ENCODE assay signal across 14 mouse cellular contexts in the genomic region with DNA sequence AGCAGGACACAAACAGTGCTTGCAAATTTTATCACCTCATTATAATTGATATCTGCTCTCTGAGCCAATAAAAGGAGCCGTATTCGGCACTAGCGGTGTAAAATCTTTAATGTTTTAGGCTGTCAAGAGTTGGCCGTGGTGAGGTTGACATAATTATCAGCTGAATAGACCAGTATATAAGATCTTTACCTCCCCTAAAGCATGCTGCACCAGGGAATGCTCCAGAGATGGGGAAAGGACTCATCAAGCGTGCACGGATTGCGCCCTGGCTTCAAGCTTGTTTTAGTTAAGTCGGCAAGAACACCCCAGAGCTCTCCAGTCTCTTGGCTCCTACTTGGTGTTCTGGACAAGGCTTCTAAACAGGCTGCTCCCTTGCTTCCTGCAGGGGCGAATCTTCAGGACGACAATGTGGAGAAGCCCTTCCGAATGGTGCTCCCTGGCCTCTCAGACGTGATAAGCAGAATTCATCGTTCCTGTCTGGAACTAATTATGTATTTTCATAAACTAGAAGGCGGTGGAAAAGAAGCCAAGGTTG.
DNase-seq lines count a peak whose midpoint lies in the region; ATAC-seq and TF ChIP-seq lines count a peak whose summit lies in the region.
"Had no signal": no experiment of that assay in that cellular context is flagged by ENCODE, and none has a peak within 500 bp of the region (broad histone marks: within the 10 kb centered on the region; RNA-seq: fewer than 3 reads in every experiment).

No protein-coding gene starts in this region.

- no peaks in the 10 kb centered on the region for H3K36me3 ChIP-seq in heart, embryonic 15.5 days
- H3K36me3 ChIP-seq in lung, embryonic 16.5 days (ENCODE audit: control insufficient read depth, insufficient read depth, low read length): no peaks in the 10 kb centered on the region
- H3K36me3 ChIP-seq: limb, embryonic 15.5 days had no signal

- peaks cover 15% of the 10 kb centered on the region for H3K27me3 ChIP-seq in heart, embryonic 15.5 days
- no peaks in the 10 kb centered on the region for H3K27me3 ChIP-seq in lung, embryonic 16.5 days (ENCODE audit: control insufficient read depth, insufficient read depth, low read depth, low read length)

- H3K4me3 ChIP-seq in heart, embryonic 15.5 days: no peak overlapping the region
- no peak overlapping the region for H3K4me3 ChIP-seq in lung, embryonic 16.5 days (ENCODE audit: low read length)
- H3K4me3 ChIP-seq: limb, embryonic 15.5 days had no signal

- peak overlapping the region; percentile 26; the same call in 1 of the 2 replicates for H3K4me2 ChIP-seq in heart, embryonic 15.5 days
- peak overlapping the region; percentile 23; the same call in 1 of the 2 replicates for H3K4me2 ChIP-seq in lung, embryonic 16.5 days (ENCODE audit: low read depth, low read length)
- H3K4me2 ChIP-seq: limb, embryonic 15.5 days had no signal

- no peak overlapping the region for H3K27ac ChIP-seq in heart, embryonic 15.5 days
- no peak overlapping the region for H3K27ac ChIP-seq in lung, embryonic 16.5 days (ENCODE audit: low read length)
- H3K27ac ChIP-seq: limb, embryonic 15.5 days had no signal

- DNase-seq in heart, adult 18-20 months: no peak
- no peak for DNase-seq in lung, postnatal 14 days
- DNase-seq in brain, embryonic 14.5 days (ENCODE audit: low read depth): peak; percentile 67
- peak; percentile 18 for DNase-seq in lung, postnatal 36 days
- no peak for DNase-seq in layer of hippocampus, adult 11-12 months (ENCODE audit: low spot score)
- DNase-seq: cerebellum, adult 11 months; kidney, postnatal 36 days; layer of hippocampus, postnatal 36 days; right cerebral cortex, postnatal 4 days; thymus, postnatal 14 days had no signal

- no peak for TF ChIP-seq CTCF in brain, embryonic 14.5 days (IDR thresholded peaks at IDR 0.05; ENCODE audit: borderline replicate concordance, extremely low read depth, insufficient read depth, insufficient read length)

- ATAC-seq in heart, embryonic 15.5 days (replicated peaks; ENCODE audit: insufficient number of reproducible peaks, insufficient read depth, low FRiP score, low read depth): no peak
- ATAC-seq in lung, embryonic 16.5 days (ENCODE audit: low read depth): peak; percentile 75; the same call in 1 of the 2 replicates
- ATAC-seq: CD4-positive, CD25-positive, alpha-beta regulatory T cell, adult 4 months had no signal

- H3K4me1 ChIP-seq in heart, embryonic 15.5 days (replicated peaks): peaks cover 7% of the 10 kb centered on the region
- H3K4me1 ChIP-seq in lung, embryonic 16.5 days (replicated peaks; ENCODE audit: control insufficient read depth, insufficient read depth, low read length): peaks cover 2% of the 10 kb centered on the region; the same call in 1 of the 2 replicates

- WGBS in heart, embryonic 15.5 days: 28% methylated on average over 14 of the region's 14 CpGs
- 23% methylated on average over 14 of the region's 14 CpGs for WGBS in lung, embryonic 16.5 days

- no peaks in the 10 kb centered on the region for H3K9me3 ChIP-seq in heart, embryonic 15.5 days (replicated peaks)
- no peaks in the 10 kb centered on the region for H3K9me3 ChIP-seq in lung, embryonic 16.5 days (ENCODE audit: control insufficient read depth, low read length)
- H3K9me3 ChIP-seq: limb, embryonic 15.5 days had no signal

- TF ChIP-seq POLR2A in brain, embryonic 14.5 days (IDR thresholded peaks at IDR 0.05; ENCODE audit: borderline replicate concordance, extremely low read depth, insufficient read depth, insufficient read length, poor library complexity, severe bottlenecking): no peak

- no peak overlapping the region for H3K9ac ChIP-seq in heart, embryonic 15.5 days
- no peak overlapping the region for H3K9ac ChIP-seq in lung, embryonic 16.5 days (ENCODE audit: low read length)
- H3K9ac ChIP-seq: limb, embryonic 15.5 days had no signal

Comparison
In these comparisons a context has a peak if more than half of its experiments do, and no peak if none do; other contexts are left out.
1. DNase-seq: peak in brain, embryonic 14.5 days (single experiment) and lung, postnatal 36 days (single experiment); none in heart, adult 18-20 months (0 of 2), lung, postnatal 14 days (single experiment) and layer of hippocampus, adult 11-12 months (single experiment).